Mouse (Mus musculus) heart, adult 10 weeks (tissue): ENCODE data around the gene Gm4312. TPM values are rescaled to one million over a fixed set of nuclear protein-coding genes. Genes with fewer than 3 reads are reported as not detected.

Source experiments
- polyA plus RNA-seq: library from polyadenylated mRNA; stranded (reverse); fragments of 350-450 nt; fragmentation: Illumina TruSeq; extraction: RNeasy Lipid Tissue Mini Kit (QIAGEN cat#74804); gene quantifications from one replicate; pipeline ENCODE4 v1.2.3, GENCODE M21; 2014; ENCODE audit warnings: low read depth, low replicate concordance

Gene Gm4312
- polyA plus RNA-seq = not detected

DNA sequence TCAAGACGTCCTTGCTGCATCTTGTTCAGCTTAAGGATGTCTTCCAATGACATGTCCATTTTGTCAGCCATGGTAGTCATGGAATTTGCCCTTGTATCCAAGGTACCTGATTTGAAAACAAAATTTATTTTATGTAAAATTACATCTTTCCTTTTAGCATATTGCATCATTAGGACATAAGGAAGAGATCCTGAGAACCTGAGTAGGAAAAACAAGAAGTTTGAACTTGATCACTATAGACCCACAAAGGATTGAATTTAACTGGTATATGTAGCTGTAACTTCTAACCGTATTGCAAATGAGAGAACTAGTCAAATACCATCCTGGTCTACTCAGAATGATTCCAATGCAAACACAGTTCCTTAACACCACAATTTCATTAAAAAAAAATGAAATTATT, at the start of gene Gm4312:
Gene Gm4312, minus strand, starts transcription at position 101 of the 400 bp plus-strand sequence.

GRCm38 (mm10) chr10:100361038-100361437, 21.3 kb downstream of the Gm4312 start, which contains the start of gene Gm4307:
Gene Gm4307 (plus strand): TSS chr10:100361338.

DNA sequence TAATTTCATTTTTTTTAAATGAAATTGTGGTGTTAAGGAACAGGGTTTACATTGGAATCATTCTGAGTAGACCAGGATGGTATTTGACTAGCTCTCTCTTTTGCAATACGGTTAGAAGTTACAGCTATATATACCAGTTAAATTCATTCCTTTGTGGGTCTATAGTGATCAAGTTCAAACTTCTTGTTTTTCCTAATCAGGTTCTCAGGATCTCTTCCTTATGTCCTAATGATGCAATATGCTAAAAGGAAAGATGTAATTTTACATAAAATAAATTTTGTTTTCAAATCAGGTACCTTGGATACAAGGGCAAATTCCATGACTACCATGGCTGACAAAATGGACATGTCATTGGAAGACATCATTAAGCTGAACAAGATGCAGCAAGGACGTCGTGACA, 31.6 kb downstream of the Gm4312 start, which contains the start of gene Gm4305:
Gene Gm4305, plus strand, starts transcription at position 301 of the 400 bp plus-strand sequence.

DNA sequence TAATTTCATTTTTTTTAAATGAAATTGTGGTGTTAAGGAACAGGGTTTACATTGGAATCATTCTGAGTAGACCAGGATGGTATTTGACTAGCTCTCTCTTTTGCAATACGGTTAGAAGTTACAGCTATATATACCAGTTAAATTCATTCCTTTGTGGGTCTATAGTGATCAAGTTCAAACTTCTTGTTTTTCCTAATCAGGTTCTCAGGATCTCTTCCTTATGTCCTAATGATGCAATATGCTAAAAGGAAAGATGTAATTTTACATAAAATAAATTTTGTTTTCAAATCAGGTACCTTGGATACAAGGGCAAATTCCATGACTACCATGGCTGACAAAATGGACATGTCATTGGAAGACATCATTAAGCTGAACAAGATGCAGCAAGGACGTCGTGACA, 36.7 kb downstream of the Gm4312 start, which contains the start of gene Gm4303:
Gene Gm4303, plus strand, starts transcription at position 301 of the 400 bp plus-strand sequence.

DNA sequence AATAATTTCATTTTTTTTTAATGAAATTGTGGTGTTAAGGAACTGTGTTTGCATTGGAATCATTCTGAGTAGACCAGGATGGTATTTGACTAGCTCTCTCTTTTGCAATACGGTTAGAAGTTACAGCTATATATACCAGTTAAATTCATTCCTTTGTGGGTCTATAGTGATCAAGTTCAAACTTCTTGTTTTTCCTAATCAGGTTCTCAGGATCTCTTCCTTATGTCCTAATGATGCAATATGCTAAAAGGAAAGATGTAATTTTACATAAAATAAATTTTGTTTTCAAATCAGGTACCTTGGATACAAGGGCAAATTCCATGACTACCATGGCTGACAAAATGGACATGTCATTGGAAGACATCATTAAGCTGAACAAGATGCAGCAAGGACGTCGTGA, 41.8 kb downstream of the Gm4312 start, which contains the start of gene Gm4302:
Gene Gm4302, plus strand, starts transcription at position 301 of the 400 bp plus-strand sequence.

GRCm38 (mm10) chr10:100335376-100335775, 47.0 kb downstream of the Gm4312 start, which contains the start of gene Gm4301:
Gene Gm4301 (plus strand): TSS chr10:100335676.

Other genes starting within 250 kb of the Gm4312 start
- gene Gm4301, start 46.9 kb downstream of the Gm4312 start, polyA plus RNA-seq = not detected
- gene Gm4302, start 41.7 kb downstream of the Gm4312 start, polyA plus RNA-seq = not detected
- not detected for gene Gm4303, start 36.6 kb downstream of the Gm4312 start, polyA plus RNA-seq
- not detected for gene Gm4305, start 31.5 kb downstream of the Gm4312 start, polyA plus RNA-seq
- not detected for gene Gm4307, start 21.2 kb downstream of the Gm4312 start, polyA plus RNA-seq
- gene Tmtc3, start 104.8 kb upstream of the Gm4312 start, polyA plus RNA-seq = 11.4 TPM
- 6.4 TPM for gene Cep290, start 105.0 kb upstream of the Gm4312 start, polyA plus RNA-seq
- gene 4930430F08Rik, start 207.9 kb upstream of the Gm4312 start, polyA plus RNA-seq = 6.4 TPM
- not detected for gene 1700017N19Rik, start 207.9 kb upstream of the Gm4312 start, polyA plus RNA-seq